Mouse (Mus musculus) T-helper 1 cell (primary cell): ENCODE results near the gene Lfng.

Source experiments
- in situ Hi-C: fragments of 300-600 bp; cut with MboI, MseI; formaldehyde crosslinking; loops from one replicate; pipeline ENCODE4 v1.15.1; 2025; ENCODE audit warnings: high pct_unique_total_duplicates

Lfng gene

DNA sequence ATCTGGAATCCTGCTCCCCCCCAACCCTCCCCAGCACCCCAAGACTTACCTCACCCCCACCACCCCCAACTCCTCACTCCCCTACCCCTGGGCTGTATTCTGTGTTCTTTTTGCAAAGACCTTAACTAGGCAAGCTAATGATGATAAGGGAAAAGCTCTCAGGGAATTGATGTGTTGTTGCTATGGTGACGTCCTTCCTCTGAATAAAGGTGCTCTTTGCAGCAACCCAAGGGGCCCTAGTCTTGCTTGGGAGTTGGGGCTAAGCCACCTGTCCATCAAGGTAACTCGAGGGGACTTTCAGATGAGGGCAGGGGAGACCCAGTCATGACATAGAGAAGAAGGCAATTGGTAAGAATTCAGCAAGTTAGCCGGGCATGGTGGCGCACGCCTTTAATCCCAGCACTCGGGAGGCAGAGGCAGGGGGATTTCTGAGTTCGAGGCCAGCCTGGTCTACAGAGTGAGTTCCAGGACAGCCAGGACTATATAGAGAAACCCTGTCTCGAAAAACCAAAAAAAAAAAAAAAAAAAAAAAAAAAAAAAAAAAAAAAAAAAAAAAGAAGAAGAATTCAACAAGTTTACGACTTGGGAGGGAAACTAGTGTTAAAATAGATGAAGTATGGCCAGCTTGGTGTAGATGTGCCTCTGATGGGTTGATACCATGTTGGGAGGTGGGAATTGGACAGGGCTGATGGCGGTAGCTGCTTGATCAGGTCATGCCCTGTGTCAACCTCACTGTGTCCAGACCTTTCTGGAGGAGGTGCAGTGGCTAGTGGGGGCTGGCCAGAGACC is 8.4 kb downstream of the Lfng start:
- in situ Hi-C loops: loop anchor here (5.0 kb wide), 1 partner anchor 48 kb away; the partner anchor contains the start of gene Grifin

DNA sequence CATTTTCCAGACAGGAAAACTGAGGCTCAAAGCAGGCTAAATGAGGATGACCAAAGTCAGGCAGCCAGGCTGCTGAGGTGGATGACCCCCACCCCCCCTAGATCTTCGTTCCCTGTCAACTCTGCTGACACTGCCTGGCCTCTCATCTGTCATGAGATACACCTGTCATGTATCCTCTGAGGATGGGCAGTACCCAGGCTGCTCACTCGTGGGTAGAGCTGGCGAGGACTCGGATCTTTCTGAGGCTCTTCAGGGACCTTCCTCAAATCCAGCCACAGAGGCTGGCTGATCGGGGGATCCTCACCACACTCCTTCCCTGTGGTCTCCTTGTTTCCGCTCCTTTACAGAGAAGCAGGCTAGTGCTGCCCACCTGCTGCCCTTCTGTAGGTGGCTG is 9.0 kb downstream of the Lfng start:
- in situ Hi-C loops: loop anchor here (5.0 kb wide), 1 partner anchor 49 kb away; the partner anchor contains the start of gene Grifin

DNA sequence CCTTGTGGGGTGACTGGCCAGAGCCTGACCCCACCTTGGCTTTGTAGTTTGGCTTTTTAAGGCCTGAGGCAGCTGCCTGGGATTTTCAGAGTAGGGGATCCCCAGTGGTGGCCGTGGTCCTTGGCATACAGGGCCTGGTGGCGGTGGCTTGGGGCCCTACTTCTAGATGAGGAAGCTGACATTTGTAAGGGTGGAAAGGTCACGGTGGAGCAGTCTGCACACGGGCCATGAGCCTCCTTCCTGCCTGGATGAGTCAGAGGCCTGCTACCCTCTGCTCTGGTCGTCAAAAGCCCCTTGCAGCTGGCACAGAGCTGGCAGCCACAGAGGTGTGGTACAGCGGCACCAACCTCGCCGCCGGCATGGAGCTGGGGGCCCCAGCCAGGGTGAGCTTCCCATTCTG is 9.6 kb downstream of the Lfng start:
- in situ Hi-C loops: loop anchor here (5.0 kb wide), 1 partner anchor 49 kb away; the partner anchor contains the start of gene Grifin

DNA sequence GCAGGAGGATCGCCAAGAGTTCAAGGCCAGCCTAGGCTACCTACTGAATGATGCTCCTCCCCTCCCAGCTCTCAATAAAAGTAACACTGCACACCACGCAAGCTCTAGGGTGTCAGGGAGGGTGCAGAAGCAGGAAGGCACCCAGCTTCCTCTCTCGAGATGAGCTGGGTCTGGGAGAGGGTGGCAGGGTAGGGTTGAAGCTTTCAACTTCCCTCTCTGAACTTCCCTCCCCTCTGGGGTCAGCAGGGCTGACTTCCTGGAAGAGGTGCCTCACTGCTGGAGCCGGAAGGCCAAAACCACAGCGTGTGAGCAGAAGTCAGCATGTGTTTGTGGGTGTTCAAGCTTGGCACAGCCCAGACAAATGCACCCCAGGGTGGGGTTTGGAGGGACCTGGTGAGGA is 10.6 kb downstream of the Lfng start:
- in situ Hi-C loops: loop anchor here (5.0 kb wide), 1 partner anchor 50 kb away; the partner anchor contains the start of gene Grifin

DNA sequence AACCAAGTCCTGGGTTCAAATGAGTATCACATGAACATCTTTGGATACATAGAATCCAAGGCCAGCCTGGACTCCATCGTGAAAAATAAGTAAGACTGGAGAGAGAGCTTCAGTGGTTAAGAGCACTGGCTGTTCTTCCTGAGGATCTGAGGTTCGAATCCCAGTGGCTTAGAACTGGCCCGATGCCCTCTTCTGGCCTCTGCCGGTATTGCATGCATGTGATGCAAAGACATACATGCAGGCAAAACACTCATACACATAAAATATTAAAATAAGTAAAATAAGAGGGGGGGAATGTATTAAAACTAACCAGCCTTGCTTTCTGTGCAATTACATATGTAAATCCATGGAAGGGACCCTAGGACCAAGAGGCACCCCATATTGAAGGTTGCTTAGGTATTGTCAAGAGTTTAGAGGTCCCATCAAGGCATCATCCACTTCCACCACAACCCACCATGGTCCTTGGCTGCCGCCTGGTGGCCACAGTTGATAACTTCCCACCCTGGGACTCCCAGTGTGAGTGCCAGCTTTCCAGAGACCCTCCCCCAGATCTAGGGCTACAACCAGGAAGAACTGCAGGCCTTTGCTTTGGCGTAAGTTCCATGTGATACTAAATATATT is 12.1 kb downstream of the Lfng start:
- in situ Hi-C loops: loop anchor here (5.0 kb wide), 1 partner anchor 52 kb away; the partner anchor contains the start of gene Grifin

DNA sequence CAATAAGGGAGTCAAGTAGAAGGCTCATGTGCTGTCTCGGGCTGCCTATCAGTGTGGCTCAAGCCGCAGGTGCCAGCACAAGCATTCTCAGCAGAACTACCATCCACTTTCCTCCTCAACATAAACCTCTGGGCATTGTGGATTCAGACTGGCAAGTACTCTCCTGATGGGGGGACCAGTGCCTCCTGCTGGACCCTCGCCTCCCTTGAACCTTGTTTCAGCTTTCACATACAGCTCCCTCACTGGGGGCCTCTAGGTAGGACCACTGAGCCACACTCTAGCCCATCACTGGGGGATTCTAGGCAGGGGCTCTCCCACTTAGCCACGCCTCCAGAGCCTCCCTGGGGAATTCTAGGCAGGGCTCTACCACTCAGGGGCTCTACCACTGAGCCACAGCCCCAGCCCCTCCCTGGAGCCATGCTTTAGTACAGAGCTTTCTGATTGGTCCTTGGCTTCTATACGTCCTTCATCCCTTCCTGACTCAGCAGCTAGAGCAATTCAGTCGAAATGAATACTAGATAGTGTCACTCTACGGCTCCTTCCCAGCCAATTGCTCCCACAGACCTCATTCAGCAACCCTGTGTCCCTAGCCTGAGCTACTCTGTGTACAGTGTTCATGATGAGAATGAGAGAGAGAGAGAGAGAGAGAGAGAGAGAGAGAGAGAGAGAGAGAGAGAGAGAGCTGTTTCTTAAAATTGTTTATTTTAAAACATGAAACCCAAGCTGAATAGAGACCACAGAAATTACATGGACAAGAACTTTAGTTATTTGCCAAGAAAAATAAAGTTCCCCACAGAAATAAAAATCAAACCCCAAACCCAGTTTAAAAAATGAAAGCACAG is 13.0 kb downstream of the Lfng start:
- in situ Hi-C loops: loop anchor here (5.0 kb wide), 1 partner anchor 53 kb away; the partner anchor contains the start of gene Grifin

DNA sequence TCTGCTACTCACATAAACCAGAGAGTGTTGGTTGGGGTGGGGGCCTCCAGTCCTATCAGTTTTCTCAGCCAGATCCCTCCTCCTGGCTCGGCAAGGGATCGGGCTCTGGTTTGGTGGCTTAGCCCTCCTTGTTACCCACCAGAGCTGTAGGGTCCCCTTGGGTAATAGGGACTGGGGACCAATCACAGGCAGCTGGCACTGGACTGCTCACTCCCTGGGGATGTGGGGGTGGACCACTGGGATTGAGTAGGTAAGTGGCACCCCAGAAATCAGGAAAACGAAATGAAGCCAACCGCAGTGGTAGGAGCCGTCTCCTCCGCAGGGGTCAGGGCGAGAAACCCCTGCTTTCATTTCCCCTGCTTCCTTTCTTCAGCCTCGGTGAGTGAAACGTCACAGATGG is 14.0 kb downstream of the Lfng start:
- in situ Hi-C loops: no loop called here

DNA sequence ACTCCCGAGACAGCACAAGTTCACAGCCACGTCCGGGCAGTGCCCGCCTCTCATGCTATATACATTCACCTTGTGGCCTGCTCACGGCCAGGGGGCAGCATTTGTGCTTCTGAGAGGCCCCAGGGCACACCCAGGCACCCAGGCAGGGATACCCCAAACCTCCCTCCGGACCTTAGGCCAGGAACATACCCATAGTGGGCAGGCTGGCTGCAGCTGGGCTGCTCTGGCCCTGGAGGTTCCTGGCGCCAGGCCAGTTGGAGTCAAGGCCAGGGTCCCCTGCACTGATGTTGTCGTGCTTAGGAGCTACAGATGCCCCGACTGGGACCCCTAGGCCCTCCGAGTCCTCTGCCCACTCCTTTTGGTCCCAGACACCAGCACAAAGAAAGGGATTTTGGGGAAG is 14.4 kb downstream of the Lfng start:
- in situ Hi-C loops: no loop called here

DNA sequence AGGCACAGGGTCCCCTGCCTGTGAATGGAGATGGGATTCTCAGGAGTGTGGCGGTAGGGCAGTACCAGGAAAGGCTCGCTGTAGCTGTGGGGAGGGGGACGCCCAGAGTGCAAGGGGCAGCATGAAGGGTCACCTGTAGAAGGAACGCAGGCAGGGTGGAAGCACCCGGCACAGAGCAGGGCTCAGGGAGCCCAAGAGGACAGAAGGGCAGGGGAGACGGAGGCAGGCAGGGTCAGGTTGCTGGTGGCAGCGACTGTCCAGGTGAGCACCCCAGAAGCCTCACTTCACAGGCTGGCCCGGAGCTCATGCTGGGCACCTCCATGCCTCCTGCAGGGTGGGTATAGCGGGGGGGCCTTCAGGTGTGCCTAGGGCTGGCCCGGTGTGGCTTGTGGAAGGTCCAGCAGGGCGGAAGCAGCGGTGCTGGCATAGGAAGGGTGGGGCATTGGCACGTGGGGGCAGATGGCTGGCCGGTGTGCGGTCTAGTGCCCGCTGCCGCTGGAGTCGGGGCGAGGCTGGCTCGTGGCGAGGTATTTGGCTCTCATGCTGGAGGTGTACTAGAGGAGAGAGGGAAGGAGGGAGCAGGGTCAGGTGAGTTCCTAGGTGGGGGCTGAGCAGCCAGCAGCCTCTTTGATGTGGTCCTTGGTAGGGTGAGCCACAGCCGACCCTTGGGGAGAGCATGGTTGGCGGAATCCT is 16.0 kb downstream of the Lfng start:
- in situ Hi-C loops: no loop called here

DNA sequence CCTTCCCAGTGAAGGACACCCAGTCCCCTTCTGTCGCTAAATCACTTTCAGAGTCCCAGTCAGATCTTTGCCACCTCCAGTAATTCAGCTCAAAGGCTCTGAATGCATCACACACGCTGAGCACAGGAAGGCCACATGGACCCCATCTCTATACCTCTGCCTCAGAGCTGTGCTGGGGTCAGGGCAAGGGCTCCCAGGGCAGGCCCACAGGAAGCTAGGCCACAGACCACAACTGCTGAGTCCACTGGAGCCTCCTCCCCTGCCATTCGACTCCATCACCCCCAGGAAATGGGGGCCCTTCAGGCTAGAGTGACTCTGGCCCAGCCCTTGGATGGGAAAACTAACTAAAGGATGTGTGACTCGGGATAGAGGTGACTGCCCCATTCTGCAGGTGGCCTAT is 16.7 kb downstream of the Lfng start:
- in situ Hi-C loops: no loop called here

DNA sequence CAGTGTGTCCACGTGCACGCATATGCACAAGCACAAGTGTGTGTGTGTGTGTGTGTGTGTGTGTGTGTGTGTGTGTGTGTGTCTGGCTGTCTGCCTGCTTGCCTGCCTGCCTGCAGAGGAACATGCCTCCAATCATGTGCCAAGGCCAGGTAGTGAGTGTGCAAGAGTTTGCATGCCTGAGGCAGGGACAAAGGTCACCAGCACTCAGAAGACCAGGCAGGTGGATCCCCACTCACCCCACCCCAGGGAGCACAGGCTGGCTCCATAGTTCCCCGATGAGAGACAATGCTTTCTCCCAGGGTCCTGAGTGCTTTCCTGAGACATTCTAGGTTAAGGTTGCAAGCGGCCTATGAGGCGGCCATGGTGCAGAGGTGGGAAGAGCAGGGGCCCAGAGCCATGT is 17.1 kb downstream of the Lfng start:
- in situ Hi-C loops: no loop called here

DNA sequence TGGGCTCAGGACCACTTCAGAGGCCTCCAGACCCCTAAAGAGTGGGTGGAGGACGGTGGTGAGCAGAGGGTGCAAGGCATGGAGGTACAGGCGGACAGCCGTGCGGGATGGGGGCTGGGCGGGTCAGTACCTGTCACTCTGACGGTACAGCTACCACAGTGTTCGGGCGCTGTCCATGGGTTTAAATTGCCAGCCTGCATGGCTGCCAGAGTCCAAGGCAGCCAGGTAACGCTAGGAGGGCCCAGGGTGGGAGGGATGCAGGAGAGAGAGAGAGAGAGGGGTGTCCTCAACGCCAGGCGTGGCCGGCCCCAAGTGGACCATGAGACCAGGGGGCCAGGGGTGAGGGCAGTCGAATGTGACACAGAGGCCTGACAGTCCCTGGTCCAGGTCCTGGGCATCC is 17.8 kb downstream of the Lfng start:
- in situ Hi-C loops: no loop called here

DNA sequence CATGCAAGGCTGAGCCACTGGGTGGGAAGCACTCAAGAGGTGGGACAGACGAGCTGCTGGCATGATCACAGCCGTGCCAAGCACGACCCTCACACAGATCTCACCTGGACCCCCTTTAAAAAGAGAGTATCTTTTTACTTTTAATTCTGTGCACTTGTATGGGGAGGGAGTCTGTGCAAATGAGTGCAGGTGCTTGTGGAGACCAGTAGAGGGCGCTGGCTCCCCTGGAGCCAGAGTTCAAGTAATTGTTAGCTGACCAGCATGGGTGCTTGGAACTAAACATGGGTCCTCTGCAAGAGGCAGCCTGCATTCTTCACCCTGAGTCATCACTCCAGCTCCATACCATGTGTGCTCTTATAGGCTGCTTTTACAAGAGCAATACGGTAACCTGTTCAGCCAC is 20.5 kb downstream of the Lfng start:
- in situ Hi-C loops: no loop called here

DNA sequence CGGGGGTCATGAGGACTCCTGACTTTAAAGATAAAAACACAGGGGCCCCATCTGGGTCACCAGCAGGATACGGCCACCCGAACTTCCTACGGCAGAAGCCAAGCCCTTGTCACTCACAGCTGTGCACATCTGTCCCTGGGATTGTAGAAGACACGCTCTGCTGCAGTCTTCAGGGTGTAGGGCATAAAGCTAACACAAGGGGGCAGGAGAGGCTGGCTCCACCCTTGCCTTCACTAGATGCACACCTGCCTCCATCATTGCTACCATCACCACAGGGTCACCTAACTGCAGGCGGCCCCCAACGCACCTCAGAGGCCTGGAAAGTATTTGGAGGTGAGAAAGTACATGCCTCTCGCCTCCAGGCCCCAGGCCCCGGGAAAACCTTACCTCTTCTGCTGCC is 21.9 kb downstream of the Lfng start:
- in situ Hi-C loops: no loop called here

DNA sequence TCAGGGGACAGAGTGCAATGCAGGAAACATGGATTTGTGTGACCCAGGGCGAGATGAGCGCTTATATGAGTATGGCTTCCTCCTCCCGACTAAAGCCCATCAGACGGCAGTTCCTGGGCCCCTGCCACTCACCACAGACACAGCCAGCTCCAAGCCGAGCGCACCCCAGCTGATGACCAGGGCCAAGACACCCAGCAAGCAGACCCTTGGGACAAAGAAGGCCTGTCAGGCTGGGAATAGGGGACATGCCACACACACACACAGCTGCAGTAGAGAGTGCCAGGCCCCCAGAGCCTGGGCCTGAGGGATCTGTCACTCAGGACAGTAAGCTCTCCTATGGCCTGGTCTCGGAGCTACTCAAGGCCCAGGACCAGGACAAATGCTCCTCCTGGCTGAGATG is 26.3 kb downstream of the Lfng start:
- in situ Hi-C loops: loop anchor here (5.0 kb wide), 1 partner anchor 91 kb away; no protein-coding TSS in a partner anchor

DNA sequence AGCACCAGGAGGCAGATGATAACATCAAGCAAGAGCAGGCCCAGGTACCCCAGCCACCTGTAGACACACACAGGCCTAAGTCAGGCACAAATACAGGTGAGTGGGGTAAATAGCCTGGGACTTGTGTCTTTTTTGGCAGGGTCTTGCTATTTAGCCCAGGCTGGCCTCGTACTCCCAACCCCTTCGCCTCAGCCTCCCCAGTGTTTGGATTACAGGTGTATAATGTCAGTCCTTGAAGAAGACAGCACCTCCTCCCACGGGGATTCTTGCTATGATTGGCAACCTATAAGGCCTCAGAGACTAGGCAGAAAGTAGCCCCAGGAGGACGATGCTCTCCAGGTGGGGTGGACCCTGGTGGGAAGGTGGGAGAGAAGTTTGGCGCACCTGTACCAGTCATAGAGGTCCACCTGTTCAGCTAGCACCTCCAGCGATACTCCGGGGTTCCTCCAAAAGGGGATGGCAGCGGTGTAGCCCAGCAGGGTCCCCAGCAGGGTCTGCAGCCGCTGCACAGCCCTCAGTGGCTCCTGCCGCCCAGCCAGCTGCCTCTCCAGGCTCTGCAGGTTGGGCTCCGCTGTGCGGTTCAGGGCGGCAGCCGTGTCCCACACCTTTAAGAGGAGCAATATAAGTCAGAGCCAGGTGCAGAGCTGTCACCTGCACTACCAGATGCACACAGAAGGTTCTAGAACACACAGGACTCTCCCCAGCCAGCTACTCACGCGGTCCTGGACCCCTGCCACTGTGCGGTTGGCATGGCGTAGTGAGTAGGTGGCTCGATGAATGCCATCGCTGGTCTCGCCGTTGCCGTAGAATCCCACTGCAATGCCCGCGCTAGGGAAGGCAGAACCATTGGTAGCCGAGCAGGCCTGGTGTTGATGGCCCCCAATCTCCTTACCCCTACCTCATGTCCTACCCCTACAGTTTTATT is 27.9 kb downstream of the Lfng start:
- in situ Hi-C loops: loop anchor here (5.0 kb wide), 1 partner anchor 93 kb away; no protein-coding TSS in a partner anchor

DNA sequence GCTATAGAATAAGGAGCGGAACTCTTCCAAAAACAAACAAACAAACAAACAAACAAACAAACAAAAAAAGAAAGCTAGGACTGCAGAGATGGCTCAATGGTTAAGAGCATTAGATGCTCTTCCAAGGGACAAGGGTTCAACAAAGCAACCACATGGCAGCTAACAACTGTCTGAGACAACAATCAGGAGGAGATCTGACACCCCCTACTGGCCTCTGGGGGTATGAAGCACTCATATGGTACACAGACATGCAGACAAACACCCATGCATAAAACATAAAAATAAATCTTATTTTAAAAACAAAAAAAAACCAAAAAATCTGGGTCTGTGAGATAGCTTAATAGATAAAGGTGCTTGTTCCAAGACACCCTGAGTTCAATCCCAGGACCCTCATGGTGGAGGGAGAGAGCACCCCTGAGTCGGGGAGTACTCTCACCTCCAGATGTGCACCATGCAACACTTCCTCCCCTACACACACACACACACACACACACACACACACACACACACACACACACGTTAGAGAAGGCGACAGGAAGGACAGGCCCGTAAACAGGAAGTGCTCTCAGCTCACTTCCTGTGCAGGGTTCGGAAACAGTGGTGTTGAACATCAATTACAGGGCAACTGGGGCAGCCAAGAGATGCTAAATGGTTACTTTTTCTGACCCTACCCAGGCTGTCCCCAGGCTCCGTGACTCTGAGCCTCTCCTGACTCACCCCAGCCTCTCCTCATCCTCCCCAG is 29.4 kb downstream of the Lfng start:
- in situ Hi-C loops: no loop called here

DNA sequence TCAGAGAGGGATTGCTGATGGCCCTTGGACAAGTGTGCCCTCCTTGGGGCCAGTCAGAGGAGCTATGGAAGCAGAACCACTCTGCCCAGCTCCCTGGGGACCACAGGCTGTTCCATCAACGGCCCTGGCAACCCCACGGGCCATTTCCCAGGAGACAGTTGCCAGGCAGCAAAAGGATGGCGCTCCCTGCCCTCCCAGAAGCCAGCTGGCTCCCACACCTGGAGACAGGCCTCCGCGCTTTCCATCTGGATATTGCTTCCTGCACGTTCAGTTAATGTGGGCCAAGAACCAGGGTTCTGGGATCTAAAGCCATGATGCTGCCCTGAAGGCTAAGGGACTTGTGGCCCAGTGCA is 29.9 kb downstream of the Lfng start:
- in situ Hi-C loops: no loop called here

DNA sequence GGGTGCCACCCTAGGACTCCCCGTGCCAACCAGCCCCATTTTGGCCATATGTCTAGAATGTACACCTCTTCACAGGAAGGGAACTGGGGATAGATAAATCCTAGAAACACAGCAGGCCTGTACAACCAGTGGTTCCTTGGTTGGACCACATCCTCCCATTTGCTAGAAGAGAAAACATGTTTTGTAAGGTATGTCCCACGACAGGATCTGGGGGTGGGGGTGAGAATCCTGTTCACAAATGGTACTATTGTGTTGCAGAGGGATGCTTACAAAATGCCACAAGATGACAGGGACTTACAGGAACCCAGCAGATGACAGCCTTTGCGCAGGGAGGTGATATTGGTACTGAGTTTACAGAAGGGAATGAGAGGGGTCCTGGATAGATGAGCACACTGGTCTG is 30.9 kb downstream of the Lfng start:
- in situ Hi-C loops: no loop called here

DNA sequence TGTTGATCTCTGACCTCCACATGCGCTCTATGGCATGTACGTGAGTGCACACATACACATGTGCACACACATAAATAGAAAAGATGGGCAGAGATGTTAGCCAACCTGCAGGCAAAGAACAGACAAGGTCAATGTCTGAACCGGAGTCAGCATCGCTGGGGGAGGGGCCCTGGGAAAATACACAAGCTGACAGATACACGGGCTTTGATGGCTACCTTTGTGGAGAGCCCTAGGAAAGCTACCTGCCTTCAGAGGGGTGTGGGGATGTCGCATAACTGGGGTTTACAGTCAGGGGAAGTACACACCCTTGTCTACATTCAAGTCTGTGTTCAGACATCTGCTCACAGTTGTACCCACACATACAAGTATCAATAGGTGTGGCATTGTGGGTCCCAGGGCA is 31.4 kb downstream of the Lfng start:
- in situ Hi-C loops: no loop called here
